Mouse (Mus musculus) hindbrain, embryonic 10.5 days (tissue): ENCODE measurements around the gene Tmprss4. TPM values are rescaled to one million over a fixed set of nuclear protein-coding genes. Genes with fewer than 3 reads are reported as not detected.
A peak's percentile ranks its signal among the peaks of the same experiment; 100 is the strongest.

Experiments
- DNase-seq: peaks from one replicate; pipeline ENCODE4 v3.0.0-alpha.2; 2017; ENCODE audit warnings: low spot score
- H3K27ac ChIP-seq: fragments of 300-500 bp; sonication (generic); 2 replicates; pipeline ENCODE4 v1.5.1; 2016; ENCODE audit warnings: mild to moderate bottlenecking, moderate library complexity
- H3K27me3 ChIP-seq: fragments of 300-500 bp; sonication (generic); 2 replicates; pipeline ENCODE4 v1.6.1; 2016; ENCODE audit warnings: mild to moderate bottlenecking; ENCODE audit not compliant: poor library complexity, insufficient read depth, severe bottlenecking
- H3K36me3 ChIP-seq: fragments of 300-500 bp; sonication (generic); 2 replicates; pipeline ENCODE4 v1.6.1; 2016; ENCODE audit warnings: mild to moderate bottlenecking, moderate library complexity
- H3K4me1 ChIP-seq: fragments of 300-500 bp; sonication (generic); replicated peaks from 2 replicates; pipeline ENCODE4 v1.6.1; 2016; ENCODE audit warnings: mild to moderate bottlenecking
- H3K4me3 ChIP-seq: fragments of 300-500 bp; sonication (generic); 2 replicates; pipeline ENCODE4 v1.5.1; 2016; ENCODE audit warnings: mild to moderate bottlenecking, moderate library complexity
- H3K9me3 ChIP-seq: fragments of 300-500 bp; sonication (generic); 2 replicates; pipeline ENCODE4 v1.6.1; 2016; ENCODE audit warnings: mild to moderate bottlenecking, moderate library complexity
- WGBS: fragments of 180-500 bp; shearing (Covaris S2); methylation state at CpG from one replicate; pipeline ENCODE4 v1.1.7; 2016; 5-methylcytosine and 5-hydroxymethylcytosine counted together
- polyA plus RNA-seq: library from polyadenylated mRNA; unstranded; fragments of >200 nt; fragmentation: Nextera tagmentation; extraction: Ambion mirVana; gene quantifications from 2 replicates; pipeline ENCODE4 v1.2.1, GENCODE M21; 2016

Tmprss4 gene
- polyA plus RNA-seq, result 0.22 TPM in 1 of 2 replicates, not detected in the other

GRCm38 (mm10) chr9:45203797-45204410, at the start of gene Tmprss4:
TSS of gene Tmprss4 (minus strand) at chr9:45204092.
- DNase-seq, result no peak
- H3K27me3 ChIP-seq, result no peaks in the 10 kb centered on the region
- 77% methylated on average over 8 of the region's 8 CpGs for WGBS
- H3K36me3 ChIP-seq, result no peaks in the 10 kb centered on the region
- no peak within 1 kb of the TSS for H3K27ac ChIP-seq
- H3K4me3 ChIP-seq, result no peak within 1 kb of the TSS
- no peaks in the 10 kb centered on the region for H3K9me3 ChIP-seq
- H3K4me1 ChIP-seq, result no peaks in the 10 kb centered on the region

GRCm38 (mm10) chr9:45252395-45252794, 48.5 kb upstream of the Tmprss4 start:
- H3K4me3 ChIP-seq, result no peak overlapping the region
- WGBS, result 76% methylated on average over 6 of the region's 6 CpGs
- no peaks in the 10 kb centered on the region for H3K27me3 ChIP-seq
- H3K27ac ChIP-seq, result no peak overlapping the region
- DNase-seq, result no peak
- H3K4me1 ChIP-seq, result peaks cover 16% of the 10 kb centered on the region
- H3K9me3 ChIP-seq, result no peaks in the 10 kb centered on the region
- H3K36me3 ChIP-seq, result no peaks in the 10 kb centered on the region

- H3K4me1 ChIP-seq, result peaks cover 16% of the 10 kb centered on the region
- H3K36me3 ChIP-seq, result no peaks in the 10 kb centered on the region
- DNase-seq, result no peak
- H3K27ac ChIP-seq, result no peak overlapping the region
- H3K4me3 ChIP-seq, result no peak overlapping the region
- WGBS, result 85% methylated on average over 4 of the region's 4 CpGs
- H3K9me3 ChIP-seq, result no peaks in the 10 kb centered on the region
- H3K27me3 ChIP-seq, result no peaks in the 10 kb centered on the region
These were observed 48.1 kb upstream of the Tmprss4 start for GRCm38 (mm10) chr9:45251990-45252389.

- no peak overlapping the region for H3K4me3 ChIP-seq
- no peak overlapping the region for H3K27ac ChIP-seq
- H3K4me1 ChIP-seq, result peaks cover 16% of the 10 kb centered on the region
- no peaks in the 10 kb centered on the region for H3K36me3 ChIP-seq
- WGBS, result 85% methylated on average over 3 of the region's 3 CpGs
- no peaks in the 10 kb centered on the region for H3K27me3 ChIP-seq
- DNase-seq, result no peak
- no peaks in the 10 kb centered on the region for H3K9me3 ChIP-seq
These were observed 47.4 kb upstream of the Tmprss4 start for GRCm38 (mm10) chr9:45251281-45251680.

GRCm38 (mm10) chr9:45250306-45250705, 46.4 kb upstream of the Tmprss4 start:
- H3K36me3 ChIP-seq, result no peaks in the 10 kb centered on the region
- peaks cover 16% of the 10 kb centered on the region for H3K4me1 ChIP-seq
- no peaks in the 10 kb centered on the region for H3K27me3 ChIP-seq
- no peak overlapping the region for H3K27ac ChIP-seq
- H3K9me3 ChIP-seq, result no peaks in the 10 kb centered on the region
- 85% methylated on average over 7 of the region's 7 CpGs for WGBS
- H3K4me3 ChIP-seq, result no peak overlapping the region
- no peak for DNase-seq

- no peaks in the 10 kb centered on the region for H3K9me3 ChIP-seq
- H3K27ac ChIP-seq, result no peak overlapping the region
- DNase-seq, result no peak
- WGBS, result 76% methylated on average over 2 of the region's 2 CpGs
- H3K36me3 ChIP-seq, result no peaks in the 10 kb centered on the region
- H3K4me3 ChIP-seq, result no peak overlapping the region
- H3K4me1 ChIP-seq, result 0 out of 2 replicates have a peak, but pooled peaks cover 8% of the 10 kb centered on the region
- no peaks in the 10 kb centered on the region for H3K27me3 ChIP-seq
These were observed 43.6 kb upstream of the Tmprss4 start for GRCm38 (mm10) chr9:45247536-45247935.

- Histone ChIP-seq H3K27ac (no peak overlapping the region), H3K9me3 (no peaks in the 10 kb centered on the region), H3K4me3 (no peak overlapping the region), H3K4me1 (0 out of 2 replicates have a peak, but pooled peaks cover 1% of the 10 kb centered on the region), H3K27me3 (no peaks in the 10 kb centered on the region), H3K36me3 (no peaks in the 10 kb centered on the region)
- WGBS, result 90% methylated on average over 6 of the region's 6 CpGs
- DNase-seq, result no peak
These were observed 42.2 kb upstream of the Tmprss4 start for GRCm38 (mm10) chr9:45246060-45246459.

GRCm38 (mm10) chr9:45245432-45245831, 41.5 kb upstream of the Tmprss4 start:
- Histone ChIP-seq H3K36me3 (no peaks in the 10 kb centered on the region), H3K4me1 (no peaks in the 10 kb centered on the region), H3K27me3 (no peaks in the 10 kb centered on the region), H3K4me3 (no peak overlapping the region), H3K9me3 (no peaks in the 10 kb centered on the region), H3K27ac (no peak overlapping the region)
- 86% methylated on average over 1 of the region's 1 CpGs for WGBS
- no peak for DNase-seq

- Histone ChIP-seq H3K9me3 (no peaks in the 10 kb centered on the region), H3K27ac (no peak overlapping the region), H3K27me3 (no peaks in the 10 kb centered on the region), H3K4me1 (peaks cover 5% of the 10 kb centered on the region), H3K36me3 (no peaks in the 10 kb centered on the region), H3K4me3 (no peak overlapping the region)
- WGBS, result 80% methylated on average over 5 of the region's 5 CpGs
- no peak for DNase-seq
These were observed 37.5 kb upstream of the Tmprss4 start for GRCm38 (mm10) chr9:45241397-45241796.

GRCm38 (mm10) chr9:45236744-45237143, 32.9 kb upstream of the Tmprss4 start:
- no peak for DNase-seq
- Histone ChIP-seq H3K4me3 (no peak overlapping the region), H3K4me1 (peaks cover 6% of the 10 kb centered on the region), H3K27ac (no peak overlapping the region), H3K36me3 (no peaks in the 10 kb centered on the region), H3K9me3 (no peaks in the 10 kb centered on the region), H3K27me3 (no peaks in the 10 kb centered on the region)
- 46% methylated on average over 7 of the region's 7 CpGs for WGBS

GRCm38 (mm10) chr9:45235668-45236227, 31.9 kb upstream of the Tmprss4 start:
- no peaks in the 10 kb centered on the region for H3K27me3 ChIP-seq
- H3K36me3 ChIP-seq, result no peaks in the 10 kb centered on the region
- no peak for DNase-seq
- H3K4me3 ChIP-seq, result no peak overlapping the region
- no peaks in the 10 kb centered on the region for H3K9me3 ChIP-seq
- no peak overlapping the region for H3K27ac ChIP-seq
- 84% methylated on average over 6 of the region's 6 CpGs for WGBS
- H3K4me1 ChIP-seq, result peaks cover 6% of the 10 kb centered on the region

GRCm38 (mm10) chr9:45229359-45229758, 25.5 kb upstream of the Tmprss4 start:
- DNase-seq, result no peak
- H3K4me3 ChIP-seq, result no peak overlapping the region
- no peaks in the 10 kb centered on the region for H3K36me3 ChIP-seq
- no peak overlapping the region for H3K27ac ChIP-seq
- 86% methylated on average over 8 of the region's 8 CpGs for WGBS
- no peaks in the 10 kb centered on the region for H3K4me1 ChIP-seq
- no peaks in the 10 kb centered on the region for H3K9me3 ChIP-seq
- H3K27me3 ChIP-seq, result no peaks in the 10 kb centered on the region

GRCm38 (mm10) chr9:45221567-45221966, 17.7 kb upstream of the Tmprss4 start:
- Histone ChIP-seq H3K36me3 (no peaks in the 10 kb centered on the region), H3K4me3 (no peak overlapping the region), H3K4me1 (no peaks in the 10 kb centered on the region), H3K9me3 (no peaks in the 10 kb centered on the region), H3K27me3 (no peaks in the 10 kb centered on the region), H3K27ac (no peak overlapping the region)
- DNase-seq, result peak; percentile 84
- WGBS, result 19% methylated on average over 6 of the region's 6 CpGs
